Mouse (Mus musculus) layer of hippocampus, adult 11-12 months (tissue): ENCODE measurements around the gene Dnajc3.
"Not testable (repeated sequence)": the region's sequence is repeated elsewhere in the genome, so short reads cannot be mapped to it uniquely, and the experiment has no call there.

ENCODE experiments used
- DNase-seq: peaks from one replicate; pipeline ENCODE4 v3.0.0; 2022; ENCODE audit warnings: low spot score

Gene Dnajc3

GRCm38 (mm10) chr14:118930777-118931176 lies 7.0 kb upstream of the Dnajc3 start:
- DNase-seq, result no peak

- no peak for DNase-seq
Measured at GRCm38 (mm10) chr14:118931181-118931580, 6.6 kb upstream of the Dnajc3 start.

- no peak for DNase-seq
Measured at GRCm38 (mm10) chr14:118932956-118933355, 4.8 kb upstream of the Dnajc3 start.

- no peak for DNase-seq
Measured at GRCm38 (mm10) chr14:118934686-118935085, 3.1 kb upstream of the Dnajc3 start.

- DNase-seq, result no peak
Measured at GRCm38 (mm10) chr14:118936236-118936635, 1.5 kb upstream of the Dnajc3 start.

- no peak for DNase-seq
Measured at GRCm38 (mm10) chr14:118936952-118937351, 824 bp upstream of the Dnajc3 start.

- no peak for DNase-seq
Measured at GRCm38 (mm10) chr14:118938551-118938950, 775 bp downstream of the Dnajc3 start.

- DNase-seq, result no peak
Measured at GRCm38 (mm10) chr14:118940796-118941495, 3.2 kb downstream of the Dnajc3 start.

GRCm38 (mm10) chr14:118942076-118942475 lies 4.3 kb downstream of the Dnajc3 start:
- no peak for DNase-seq

- DNase-seq, result no peak
Measured at GRCm38 (mm10) chr14:118944702-118945101, 6.9 kb downstream of the Dnajc3 start.

- no peak for DNase-seq
Measured at GRCm38 (mm10) chr14:118948841-118949240, 11.1 kb downstream of the Dnajc3 start.

- DNase-seq, result peak; percentile 35
Measured at GRCm38 (mm10) chr14:118951912-118952583, 14.3 kb downstream of the Dnajc3 start.

GRCm38 (mm10) chr14:118958010-118958409 lies 20.2 kb downstream of the Dnajc3 start:
- no peak for DNase-seq

- no peak for DNase-seq
Measured at GRCm38 (mm10) chr14:118965356-118966000, 27.7 kb downstream of the Dnajc3 start.

- no peak for DNase-seq
Measured at GRCm38 (mm10) chr14:118967646-118968045, 29.9 kb downstream of the Dnajc3 start.

GRCm38 (mm10) chr14:118972268-118972667 lies 34.5 kb downstream of the Dnajc3 start:
- peak; percentile 34 for DNase-seq

- DNase-seq, result no peak
Measured at GRCm38 (mm10) chr14:118977136-118977816, 39.5 kb downstream of the Dnajc3 start.

- no peak for DNase-seq
Measured at GRCm38 (mm10) chr14:118979571-118980325, 42.0 kb downstream of the Dnajc3 start.

GRCm38 (mm10) chr14:118980358-118980757 lies 42.6 kb downstream of the Dnajc3 start:
- DNase-seq, result no peak

GRCm38 (mm10) chr14:118980890-118981289 lies 43.1 kb downstream of the Dnajc3 start:
- DNase-seq, result no peak

- not testable (repeated sequence) for DNase-seq
Measured at GRCm38 (mm10) chr14:118981711-118982428, 44.1 kb downstream of the Dnajc3 start.
